Mouse (Mus musculus): ENCODE data around the gene Gga3. TPM values are rescaled to one million over a fixed set of nuclear protein-coding genes. Genes with fewer than 3 reads are reported as not detected.

Gga3 gene
- total RNA-seq, 1 experiment from 2014 or later, result 37.8 TPM

Other genes starting within 250 kb of the Gga3 start
- 4.7 to 13.4 TPM (median 7.5 TPM) in 3 replicates for gene Hid1, start 236.3 kb downstream of the Gga3 start, total RNA-seq (2017)
- not detected in 3 replicates for gene Cdr2l, start 222.1 kb downstream of the Gga3 start, total RNA-seq (2017)
- gene Mrpl58, start 200.3 kb downstream of the Gga3 start, total RNA-seq (2017), result 57.9 to 84.5 TPM (median 60.9 TPM) in 3 replicates
- 553 to 728 TPM (median 631 TPM) in 3 replicates for gene Atp5h, start 184.1 kb downstream of the Gga3 start, total RNA-seq (2017)
- 20.7 to 29.6 TPM (median 24.3 TPM) in 3 replicates for gene Kctd2, start 183.9 kb downstream of the Gga3 start, total RNA-seq (2017)
- not detected in 3 replicates for gene Trim80, start 163.5 kb downstream of the Gga3 start, total RNA-seq (2017)
- 0.39 TPM in 1 of 3 replicates, not detected in the others for gene Slc16a5, start 141.6 kb downstream of the Gga3 start, total RNA-seq (2017)
- gene Armc7, start 128.4 kb downstream of the Gga3 start, total RNA-seq (2017), result 23.8 to 24.6 TPM (median 24.2 TPM) in 3 replicates
- 154 to 190 TPM (median 179 TPM) in 3 replicates for gene Nt5c, start 112.2 kb downstream of the Gga3 start, total RNA-seq (2017)
- 230 to 253 TPM (median 234 TPM) in 3 replicates for gene Jpt1, start 89.7 kb downstream of the Gga3 start, total RNA-seq (2017)
- gene Sumo2, start 67.8 kb downstream of the Gga3 start, total RNA-seq (2017), result 356 to 417 TPM (median 357 TPM) in 3 replicates
- gene Nup85, start 39.6 kb downstream of the Gga3 start, total RNA-seq (2017), result 44.3 to 90.7 TPM (median 75.8 TPM) in 3 replicates
- gene Mrps7, start 126 bp downstream of the Gga3 start, total RNA-seq (2017), result 20.4 to 30.1 TPM (median 20.7 TPM) in 3 replicates
- gene Mif4gd, start 8.9 kb upstream of the Gga3 start, total RNA-seq (2017), result 37.5 to 42.1 TPM (median 41.2 TPM) in 3 replicates
- 14.2 to 23.5 TPM (median 15.3 TPM) in 3 replicates for gene Slc25a19, start 24.2 kb upstream of the Gga3 start, total RNA-seq (2017)
- 28.1 to 56.7 TPM (median 47.2 TPM) in 3 replicates for gene Grb2, start 104.5 kb upstream of the Gga3 start, total RNA-seq (2017)
- gene Tmem94, start 161.4 kb upstream of the Gga3 start, total RNA-seq (2017), result 10.8 to 33.1 TPM (median 10.9 TPM) in 3 replicates
- gene Caskin2, start 209.6 kb upstream of the Gga3 start, total RNA-seq (2017), result 0.19 to 5.1 TPM (median 0.78 TPM) in 3 replicates
- 6.3 to 11.7 TPM (median 7.3 TPM) in 3 replicates for gene Tsen54, start 210.7 kb upstream of the Gga3 start, total RNA-seq (2017)
- 10.4 to 25.9 TPM (median 10.7 TPM) in 3 replicates for gene Llgl2, start 220.0 kb upstream of the Gga3 start, total RNA-seq (2017)

All from monocyte, adult 5-6 weeks (primary cell).